Mouse (Mus musculus) liver, embryonic 15.5 days (tissue): ENCODE measurements around the gene Snapc2. TPM values are rescaled to one million over a fixed set of nuclear protein-coding genes. Genes with fewer than 3 reads are reported as not detected.
"Not testable (repeated sequence)": the region's sequence is repeated elsewhere in the genome, so short reads cannot be mapped to it uniquely, and the experiment has no call there.

Source experiments
- ATAC-seq: fragments of 200-750 bp; cut with Nextera tagmentation; 2 replicates; pipeline ENCODE4 v1.8.0; 2017; ENCODE audit warnings: moderate number of reproducible peaks, mild to moderate bottlenecking, moderate library complexity; ENCODE audit not compliant: insufficient read depth
- H3K27ac ChIP-seq: fragments of 300-500 bp; sonication (generic); replicated peaks from 2 replicates; pipeline ENCODE4 v1.5.1; 2015; ENCODE audit warnings: mild to moderate bottlenecking, inconsistent platforms
- H3K27me3 ChIP-seq: fragments of 300-500 bp; sonication (generic); 2 replicates; pipeline ENCODE4 v1.6.1; 2015; ENCODE audit warnings: mild to moderate bottlenecking, inconsistent platforms
- H3K36me3 ChIP-seq: fragments of 300-500 bp; sonication (generic); replicated peaks from 2 replicates; pipeline ENCODE4 v1.6.1; 2015; ENCODE audit warnings: moderate library complexity, mild to moderate bottlenecking, inconsistent platforms
- H3K4me1 ChIP-seq: fragments of 300-500 bp; sonication (generic); replicated peaks from 2 replicates; pipeline ENCODE4 v1.6.1; 2015; ENCODE audit warnings: inconsistent platforms
- H3K4me2 ChIP-seq: fragments of 300-500 bp; sonication (generic); 2 replicates; pipeline ENCODE4 v1.6.1; 2015; ENCODE audit warnings: moderate library complexity, mild to moderate bottlenecking, inconsistent platforms
- H3K4me3 ChIP-seq: fragments of 300-500 bp; sonication (generic); replicated peaks from 2 replicates; pipeline ENCODE4 v1.5.1; 2015; ENCODE audit warnings: mild to moderate bottlenecking, inconsistent platforms
- H3K9ac ChIP-seq: fragments of 300-500 bp; sonication (generic); 2 replicates; pipeline ENCODE4 v1.6.1; 2015; ENCODE audit warnings: moderate library complexity, mild to moderate bottlenecking, inconsistent platforms
- H3K9me3 ChIP-seq: fragments of 300-500 bp; sonication (generic); replicated peaks from 2 replicates; pipeline ENCODE4 v1.6.1; 2016; ENCODE audit warnings: inconsistent platforms
- WGBS: fragments of 180-500 bp; shearing (Covaris S2); methylation state at CpG from one replicate; pipeline ENCODE4 v1.1.7; 2015; ENCODE audit warnings: mixed read lengths; ENCODE audit not compliant: insufficient replicate concordance; 5-methylcytosine and 5-hydroxymethylcytosine counted together
- polyA plus RNA-seq: library from polyadenylated mRNA; unstranded; fragments of >200 nt; fragmentation: Nextera tagmentation; extraction: Ambion mirVana; gene quantifications from 2 replicates; pipeline ENCODE4 v1.2.1, GENCODE M21; 2015

Gene Snapc2
- polyA plus RNA-seq, 1 experiment from 2014 or later, result 17.8 TPM

DNA sequence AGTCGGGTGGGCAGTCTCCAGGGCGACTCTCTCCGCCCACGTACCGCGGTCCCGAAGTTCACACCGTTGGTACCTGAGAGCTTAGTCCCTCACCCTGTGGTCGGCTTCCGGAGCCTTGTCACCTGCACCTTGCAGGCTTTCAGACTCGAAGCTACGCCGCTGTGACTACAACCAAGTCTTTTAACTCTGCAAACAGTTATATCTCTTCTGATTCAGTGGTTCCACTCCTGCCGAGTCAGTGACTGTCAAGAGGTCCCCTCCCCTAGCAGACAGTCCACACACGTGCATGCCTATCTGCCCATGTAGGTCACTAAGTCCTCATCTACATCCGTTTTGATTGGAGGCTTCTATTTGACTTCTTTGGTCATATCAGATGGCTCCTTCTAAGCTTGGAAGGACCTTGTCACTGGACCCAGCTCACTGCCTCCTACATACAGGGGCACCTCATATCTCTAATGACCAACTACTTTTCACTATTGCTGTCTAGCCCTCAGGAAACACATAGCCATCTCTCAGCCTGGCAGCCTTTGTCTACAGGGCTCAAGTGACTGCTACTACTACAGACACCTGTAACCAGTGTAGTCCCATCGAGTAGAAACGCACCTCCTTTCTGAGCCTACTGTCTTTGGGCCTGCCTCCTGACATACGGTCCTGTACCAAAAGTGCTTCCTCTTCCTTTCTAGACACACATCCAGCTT is 13.5 kb upstream of the Snapc2 start:
- peak overlapping the region; percentile 86 for H3K4me2 ChIP-seq
- no peaks in the 10 kb centered on the region for H3K9me3 ChIP-seq
- peak; percentile 23 for ATAC-seq
- H3K36me3 ChIP-seq, result peaks cover 29% of the 10 kb centered on the region
- peak overlapping the region; percentile 76 for H3K9ac ChIP-seq
- WGBS, result 7% methylated on average over 19 of the region's 19 CpGs
- H3K27me3 ChIP-seq, result no peaks in the 10 kb centered on the region; the same call in 1 of the 2 replicates
- H3K4me3 ChIP-seq, result peak overlapping the region; percentile 75
- H3K27ac ChIP-seq, result peak overlapping the region; percentile 94
- peaks cover 45% of the 10 kb centered on the region for H3K4me1 ChIP-seq

DNA sequence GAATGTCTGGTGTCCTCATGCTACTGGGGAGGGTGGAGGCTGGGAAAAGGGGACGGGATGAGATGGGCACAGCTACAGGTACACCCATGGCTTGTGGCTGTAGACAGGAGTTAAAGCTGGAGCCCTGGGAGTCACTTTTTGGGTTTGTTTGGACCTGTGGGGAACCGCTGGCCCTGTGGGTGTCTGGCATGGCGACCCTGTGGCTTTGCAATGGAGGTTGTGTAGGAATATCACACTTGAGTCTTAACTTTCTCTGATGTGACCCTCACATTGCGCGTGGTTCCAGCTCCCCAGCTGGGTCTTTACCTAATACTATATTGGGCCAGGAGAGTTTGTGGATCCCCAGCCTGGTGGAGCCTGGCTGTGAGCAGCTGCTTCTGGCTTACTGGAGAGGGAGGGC is 7.8 kb upstream of the Snapc2 start:
- Histone ChIP-seq H3K27me3 (no peaks in the 10 kb centered on the region), H3K27ac (no peak overlapping the region), H3K4me1 (peaks cover 31% of the 10 kb centered on the region), H3K4me3 (no peak overlapping the region), H3K9me3 (no peaks in the 10 kb centered on the region), H3K4me2 (no peak overlapping the region), H3K36me3 (peaks cover 63% of the 10 kb centered on the region), H3K9ac (no peak overlapping the region)
- ATAC-seq, result no peak
- WGBS, result 82% methylated on average over 5 of the region's 5 CpGs

DNA sequence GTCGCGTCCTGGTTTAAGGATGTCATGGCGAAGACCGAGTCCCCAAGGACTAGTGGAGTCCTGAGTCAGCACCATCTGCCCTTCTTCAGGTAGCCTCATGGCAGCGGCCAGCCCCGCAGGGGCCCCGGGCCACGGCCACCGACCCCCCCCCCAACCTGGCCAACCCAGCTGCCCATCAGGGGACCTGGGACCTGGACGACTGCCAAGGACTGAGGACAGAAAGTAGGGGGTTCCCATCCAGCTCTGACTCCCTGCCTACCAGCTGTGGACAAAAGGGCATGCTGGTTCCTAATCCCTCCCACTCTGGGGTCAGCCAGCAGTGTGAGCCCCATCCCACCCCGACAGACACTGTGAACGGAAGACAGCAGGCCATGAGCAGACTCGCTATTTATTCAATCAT is 7.1 kb upstream of the Snapc2 start:
- H3K36me3 ChIP-seq, result peaks cover 63% of the 10 kb centered on the region
- H3K9ac ChIP-seq, result no peak overlapping the region
- WGBS, result 80% methylated on average over 13 of the region's 13 CpGs
- no peak overlapping the region for H3K27ac ChIP-seq
- no peak for ATAC-seq
- H3K4me3 ChIP-seq, result no peak overlapping the region
- H3K9me3 ChIP-seq, result no peaks in the 10 kb centered on the region
- H3K4me2 ChIP-seq, result no peak overlapping the region
- H3K4me1 ChIP-seq, result peaks cover 31% of the 10 kb centered on the region
- no peaks in the 10 kb centered on the region for H3K27me3 ChIP-seq

DNA sequence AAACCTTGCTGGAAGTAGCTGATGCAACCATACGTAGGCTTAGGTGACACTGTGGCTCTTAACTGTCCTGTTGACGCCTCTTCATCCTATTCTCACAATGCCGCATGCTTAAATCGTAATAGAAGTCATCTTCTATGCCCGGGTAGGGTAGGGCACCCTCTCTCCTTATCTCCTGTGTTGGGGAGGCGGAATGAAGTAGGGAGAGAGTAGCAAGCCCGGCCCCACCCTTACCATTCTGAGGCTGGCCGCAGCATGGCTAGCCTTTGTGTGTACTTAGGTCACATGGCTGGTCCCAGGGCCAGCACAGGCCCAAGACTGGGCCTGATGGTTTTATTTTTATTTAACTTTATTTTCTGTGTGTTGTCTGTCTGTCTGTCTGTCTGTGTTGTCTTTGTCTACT is 5.6 kb upstream of the Snapc2 start:
- H3K27me3 ChIP-seq, result no peaks in the 10 kb centered on the region
- peaks cover 25% of the 10 kb centered on the region for H3K4me1 ChIP-seq
- H3K9me3 ChIP-seq, result no peaks in the 10 kb centered on the region
- no peak overlapping the region for H3K4me2 ChIP-seq
- H3K9ac ChIP-seq, result no peak overlapping the region
- H3K36me3 ChIP-seq, result peaks cover 55% of the 10 kb centered on the region
- whole genome bisulfite sequencing, result 65% methylated on average over 8 of the region's 8 CpGs
- H3K4me3 ChIP-seq, result no peak overlapping the region
- no peak; the same call in 1 of the 2 replicates for ATAC-seq
- H3K27ac ChIP-seq, result no peak overlapping the region

DNA sequence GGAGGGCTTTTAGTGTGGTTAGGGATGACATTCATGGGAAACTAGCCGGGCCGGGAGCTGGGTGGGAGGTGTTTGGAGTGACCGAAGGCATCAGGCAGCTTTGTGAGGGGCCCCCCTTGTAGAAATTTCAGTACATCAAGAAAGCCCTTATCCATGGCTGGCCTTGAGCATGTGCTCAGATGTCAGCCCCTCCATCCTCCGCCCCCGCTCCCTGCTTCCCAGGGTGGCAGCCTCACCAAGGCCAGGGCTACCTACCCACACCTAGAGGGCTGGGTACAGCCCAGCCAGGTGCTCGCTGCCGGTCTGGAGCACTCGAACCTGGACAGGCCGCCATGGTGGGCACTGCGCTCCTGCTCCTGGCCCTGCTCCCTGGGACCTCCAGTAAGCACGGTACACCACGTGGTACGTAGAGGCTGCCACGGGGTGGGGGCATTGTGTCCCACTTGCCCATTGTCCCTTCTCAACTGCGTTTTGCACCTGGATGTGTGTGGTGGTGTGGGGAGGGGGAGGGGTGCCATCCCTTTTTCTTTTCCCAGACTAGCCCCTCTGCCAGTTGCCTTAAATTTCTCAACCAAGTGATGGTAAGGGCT is 4.8 kb upstream of the Snapc2 start, which contains the start of gene Tgfbr3l:
Tgfbr3l (plus strand) TSS at position 264 of the 590 bp plus-strand sequence.
- 81% methylated on average over 15 of the region's 15 CpGs for WGBS
- Histone ChIP-seq H3K9me3 (no peaks in the 10 kb centered on the region), H3K27ac (no peak within 1 kb of the TSS), H3K9ac (no peak within 1 kb of the TSS), H3K27me3 (no peaks in the 10 kb centered on the region), H3K36me3 (peaks cover 47% of the 10 kb centered on the region), H3K4me2 (no peak within 1 kb of the TSS), H3K4me1 (peaks cover 30% of the 10 kb centered on the region), H3K4me3 (no peak within 1 kb of the TSS)
- no peak for ATAC-seq

DNA sequence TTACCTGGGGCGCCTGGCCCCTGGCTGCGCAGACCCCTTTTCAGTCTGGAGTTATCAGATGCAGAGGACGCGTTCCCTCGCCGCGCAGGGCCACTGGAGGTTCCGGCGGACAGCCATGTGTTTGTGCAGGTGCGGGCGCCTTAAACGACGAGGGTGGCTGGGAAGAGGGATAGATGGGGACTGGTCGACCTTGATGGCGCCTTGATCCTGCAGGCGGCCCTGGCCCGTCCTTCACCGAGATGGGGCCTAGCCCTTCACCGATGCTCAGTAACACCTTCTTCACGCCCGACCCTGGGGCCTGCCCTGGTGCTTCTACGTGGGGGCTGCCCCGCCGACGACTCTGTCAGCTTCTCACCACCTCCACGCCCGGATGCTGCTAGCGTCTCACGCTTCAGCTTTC is 3.7 kb upstream of the Snapc2 start:
- Histone ChIP-seq H3K36me3 (peaks cover 36% of the 10 kb centered on the region), H3K27me3 (no peaks in the 10 kb centered on the region), H3K9me3 (no peaks in the 10 kb centered on the region), H3K4me2 (no peak overlapping the region), H3K4me1 (peaks cover 40% of the 10 kb centered on the region), H3K4me3 (no peak overlapping the region), H3K27ac (no peak overlapping the region), H3K9ac (no peak overlapping the region)
- no peak for ATAC-seq
- WGBS, result 57% methylated on average over 29 of the region's 29 CpGs

DNA sequence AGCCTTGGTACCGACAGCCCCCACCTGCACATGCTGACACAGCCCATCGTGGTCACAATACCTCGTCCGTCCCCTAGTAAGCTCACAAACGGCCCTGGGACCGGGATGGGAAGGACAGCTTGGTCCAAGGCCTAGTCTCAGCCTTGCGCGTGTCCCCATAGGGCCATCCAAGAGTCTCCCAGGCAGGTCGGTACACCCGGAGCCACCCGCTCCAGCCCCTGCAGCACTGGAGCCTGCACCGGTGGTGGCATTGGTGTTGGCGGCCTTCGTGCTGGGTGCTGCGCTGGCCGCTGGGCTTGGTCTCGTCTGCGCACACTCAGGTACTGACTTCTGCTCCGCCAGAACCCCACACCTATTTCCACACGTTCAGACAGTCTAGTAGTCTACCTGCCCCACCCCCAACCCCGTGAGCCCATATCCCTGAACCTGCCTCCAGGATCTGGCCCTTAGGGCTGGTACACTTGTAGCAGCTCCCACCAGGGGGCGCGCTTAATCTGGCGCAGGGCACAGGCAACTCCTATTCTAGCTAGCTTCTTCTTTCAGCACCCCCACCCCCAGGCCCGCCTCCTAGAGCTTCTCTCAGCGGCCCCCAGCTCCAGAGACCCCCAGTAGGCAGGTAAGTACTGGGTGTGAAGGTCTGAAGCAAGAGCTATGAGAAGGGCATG is 2.4 kb upstream of the Snapc2 start:
- no peaks in the 10 kb centered on the region for H3K9me3 ChIP-seq
- ATAC-seq, result no peak
- H3K27me3 ChIP-seq, result no peaks in the 10 kb centered on the region
- peaks cover 42% of the 10 kb centered on the region for H3K4me1 ChIP-seq
- no peak overlapping the region for H3K9ac ChIP-seq
- no peak overlapping the region for H3K27ac ChIP-seq
- H3K36me3 ChIP-seq, result peaks cover 36% of the 10 kb centered on the region
- H3K4me2 ChIP-seq, result no peak overlapping the region
- WGBS, result 43% methylated on average over 26 of the region's 26 CpGs
- no peak overlapping the region for H3K4me3 ChIP-seq

DNA sequence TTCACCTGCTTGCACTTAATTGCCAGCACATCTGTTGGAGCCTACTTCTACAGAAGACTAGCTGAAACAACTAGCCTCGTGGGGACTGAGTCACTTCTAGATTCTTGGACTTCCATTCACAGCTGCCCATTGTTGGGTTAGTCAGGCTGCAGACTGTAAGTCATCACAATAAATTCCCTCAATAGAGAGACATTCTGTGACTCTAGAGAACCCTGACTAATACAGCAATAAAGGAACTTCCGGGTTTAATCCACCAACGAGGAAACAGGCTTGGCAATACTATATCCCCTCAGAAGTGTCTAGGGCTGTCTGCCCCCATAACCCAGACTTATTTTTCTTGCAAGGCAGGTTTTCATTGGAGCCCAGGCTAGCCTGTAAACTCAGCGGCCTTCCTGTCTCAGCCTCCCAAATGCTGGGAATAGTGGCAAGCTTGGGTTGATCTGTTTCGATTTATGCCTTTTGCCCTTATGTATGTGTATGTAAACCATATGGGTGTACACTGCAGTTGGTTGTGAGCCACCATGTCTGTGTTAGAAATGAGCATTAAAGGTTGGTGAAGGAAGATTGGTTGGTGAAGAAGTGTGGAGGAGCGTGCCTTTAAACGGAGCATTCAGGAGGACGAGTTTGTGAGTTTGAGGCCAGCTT is 642 bp upstream of the Snapc2 start:
- Histone ChIP-seq H3K4me3 (peak overlapping the region; percentile 92), H3K4me2 (peak overlapping the region; percentile 92), H3K9ac (peak overlapping the region; percentile 89), H3K4me1 (peaks cover 35% of the 10 kb centered on the region), H3K27me3 (no peaks in the 10 kb centered on the region), H3K27ac (peak overlapping the region; percentile 85; the same call in 1 of the 2 replicates), H3K9me3 (no peaks in the 10 kb centered on the region), H3K36me3 (peaks cover 29% of the 10 kb centered on the region)
- WGBS, result 30% methylated on average over 8 of the region's 8 CpGs
- no peak for ATAC-seq

DNA sequence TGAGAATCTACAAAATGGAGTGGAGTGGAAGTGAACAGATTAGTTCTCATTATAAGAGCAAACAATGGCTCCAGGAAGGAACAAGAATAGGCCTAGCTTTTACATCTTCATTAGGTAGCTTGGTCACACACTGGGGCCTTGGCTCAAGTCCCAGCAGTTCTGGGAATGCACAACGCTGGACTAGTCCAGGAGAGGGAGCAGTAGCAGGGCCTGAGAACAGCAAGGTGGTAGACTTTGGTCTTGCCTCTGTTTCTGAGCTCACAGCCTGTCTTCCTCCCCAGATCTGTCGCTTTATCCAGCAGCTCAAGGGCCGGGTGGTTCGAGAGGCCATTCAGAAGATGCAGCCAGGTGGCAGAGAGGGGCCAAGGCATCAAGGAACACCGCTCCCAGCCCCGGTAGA is 1.1 kb downstream of the Snapc2 start:
- Histone ChIP-seq H3K9ac (no peak overlapping the region; the same call in 1 of the 2 replicates), H3K4me3 (peak overlapping the region; percentile 92), H3K36me3 (peaks cover 24% of the 10 kb centered on the region), H3K4me2 (peak overlapping the region; percentile 92), H3K27ac (no peak overlapping the region), H3K27me3 (no peaks in the 10 kb centered on the region), H3K9me3 (no peaks in the 10 kb centered on the region), H3K4me1 (peaks cover 44% of the 10 kb centered on the region)
- no peak for ATAC-seq
- WGBS, result 71% methylated on average over 6 of the region's 6 CpGs

DNA sequence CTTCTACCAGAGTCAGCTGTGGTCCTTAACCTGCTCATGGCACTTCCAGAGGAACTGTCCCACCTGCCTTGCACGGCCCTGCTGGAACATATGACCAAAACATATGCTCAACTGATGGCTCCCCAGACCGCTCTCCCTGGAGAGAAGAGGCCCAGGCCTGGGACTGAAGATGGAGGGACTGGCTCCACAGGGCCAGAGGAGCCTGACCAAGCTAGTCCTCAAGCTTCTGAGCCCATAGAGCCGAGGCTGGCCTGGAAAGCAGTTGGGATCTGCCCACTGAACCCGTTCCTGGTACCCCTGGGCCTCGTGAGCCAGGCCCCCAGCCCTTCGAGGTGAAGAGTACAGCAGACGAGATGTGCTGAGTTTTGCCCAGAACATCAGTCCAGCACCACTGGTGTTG is 2.6 kb downstream of the Snapc2 start:
- ATAC-seq, H3K9me3 ChIP-seq, H3K9ac ChIP-seq, H3K27me3 ChIP-seq, H3K4me3 ChIP-seq, H3K27ac ChIP-seq, H3K4me2 ChIP-seq: not testable (repeated sequence)
- H3K36me3 ChIP-seq, result peaks cover 34% of the 10 kb centered on the region
- H3K4me1 ChIP-seq, result peaks cover 49% of the 10 kb centered on the region
- 70% methylated on average over 7 of the region's 7 CpGs for WGBS

DNA sequence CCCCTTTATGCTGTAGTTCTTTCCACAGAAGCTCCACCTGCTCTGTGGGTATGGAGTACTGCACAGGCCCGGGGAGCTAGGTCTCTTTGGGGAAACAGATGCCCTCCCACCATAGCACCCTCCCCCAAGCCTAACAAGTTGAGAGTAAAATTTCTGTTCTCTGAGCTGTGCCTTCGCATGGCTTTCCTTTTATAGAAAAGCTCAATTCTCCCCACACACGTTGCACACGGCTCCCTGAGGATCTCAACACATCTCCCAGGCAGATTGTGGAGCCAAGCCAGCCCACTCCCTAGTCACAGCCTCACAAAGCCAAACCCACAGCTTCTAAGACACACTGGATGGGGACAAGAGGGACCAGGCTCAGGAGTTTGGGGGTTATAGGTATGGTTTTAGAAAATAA is 4.0 kb downstream of the Snapc2 start:
- H3K4me2 ChIP-seq, result no peak overlapping the region
- H3K9me3 ChIP-seq, result no peaks in the 10 kb centered on the region
- H3K36me3 ChIP-seq, result peaks cover 49% of the 10 kb centered on the region
- no peak overlapping the region for H3K4me3 ChIP-seq
- H3K27ac ChIP-seq, result no peak overlapping the region
- peaks cover 43% of the 10 kb centered on the region for H3K4me1 ChIP-seq
- ATAC-seq, result no peak
- H3K27me3 ChIP-seq, result no peaks in the 10 kb centered on the region
- WGBS, result 60% methylated on average over 4 of the region's 4 CpGs
- no peak overlapping the region for H3K9ac ChIP-seq
